Mouse (Mus musculus): ENCODE results near the gene Apoa4. TPM values are rescaled to one million over a fixed set of nuclear protein-coding genes. Genes with fewer than 3 reads are reported as not detected.

Apoa4 gene
- polyA plus RNA-seq, 1 experiment from 2014 or later: not detected

DNA sequence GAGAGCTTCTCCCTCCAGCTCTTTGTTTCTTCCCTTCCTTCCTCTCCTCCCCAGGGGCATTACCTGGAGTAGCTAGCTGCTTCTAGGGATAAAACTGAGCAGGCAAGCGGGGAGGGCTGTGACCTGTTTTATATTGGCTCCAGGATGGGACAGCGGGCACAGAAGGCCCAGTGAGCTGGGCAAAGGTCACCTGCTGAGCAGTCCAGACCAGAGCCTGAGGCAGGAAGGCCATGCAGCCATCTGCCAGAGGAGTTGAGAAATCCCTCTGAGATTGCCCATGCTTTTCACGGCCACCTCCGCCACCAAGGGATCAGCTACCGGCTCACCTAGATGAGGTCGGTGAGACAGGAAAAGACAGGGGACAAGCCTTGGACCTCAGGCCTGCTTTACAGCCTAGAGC, 5.3 kb upstream of the Apoa4 start:
- Histone ChIP-seq H3K27me3 (ENCODE audit: control insufficient read depth, insufficient read depth, low read length) (no peaks in the 10 kb centered on the region), H3K9ac (ENCODE audit: low read length) (no peak overlapping the region), H3K4me2 (ENCODE audit: low read depth, low read length, severe bottlenecking) (no peak overlapping the region), H3K9me3 (ENCODE audit: control insufficient read depth, low read length) (no peaks in the 10 kb centered on the region), H3K4me3 (ENCODE audit: low read depth, low read length) (no peak overlapping the region), H3K36me3 (ENCODE audit: control insufficient read depth, insufficient read depth, low read length) (no peaks in the 10 kb centered on the region), H3K27ac (ENCODE audit: low read depth, low read length) (no peak overlapping the region), H3K4me1 (replicated peaks; ENCODE audit: control insufficient read depth, insufficient read depth, low read length) (peaks cover 5% of the 10 kb centered on the region; the same call in 1 of the 2 replicates)
- WGBS: 88% methylated on average over 6 of the region's 6 CpGs
- no peak for DNase-seq (ENCODE audit: low spot score)
- no peak for ATAC-seq (replicated peaks; ENCODE audit: low FRiP score)

DNA sequence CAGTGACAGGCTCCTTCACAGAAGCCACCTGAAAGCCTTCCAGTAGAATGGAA, 5.1 kb upstream of the Apoa4 start, which contains the start of gene Apoc3:
Gene Apoc3 (minus strand): TSS at position 41 of the 53 bp plus-strand sequence.
- H3K36me3 ChIP-seq (ENCODE audit: control insufficient read depth, insufficient read depth, low read length): no peaks in the 10 kb centered on the region
- peaks cover 4% of the 10 kb centered on the region; the same call in 1 of the 2 replicates for H3K4me1 ChIP-seq (replicated peaks; ENCODE audit: control insufficient read depth, insufficient read depth, low read length)
- H3K4me3 ChIP-seq (ENCODE audit: low read depth, low read length): no peak within 1 kb of the TSS
- no peak for ATAC-seq (replicated peaks; ENCODE audit: low FRiP score)
- DNase-seq (ENCODE audit: low spot score): no peak
- no peak within 1 kb of the TSS for H3K27ac ChIP-seq (ENCODE audit: low read depth, low read length)
- no peak within 1 kb of the TSS for H3K9ac ChIP-seq (ENCODE audit: low read length)
- H3K27me3 ChIP-seq (ENCODE audit: control insufficient read depth, insufficient read depth, low read length): no peaks in the 10 kb centered on the region
- H3K4me2 ChIP-seq (ENCODE audit: low read depth, low read length, severe bottlenecking): no peak within 1 kb of the TSS
- H3K9me3 ChIP-seq (ENCODE audit: control insufficient read depth, low read length): no peaks in the 10 kb centered on the region

DNA sequence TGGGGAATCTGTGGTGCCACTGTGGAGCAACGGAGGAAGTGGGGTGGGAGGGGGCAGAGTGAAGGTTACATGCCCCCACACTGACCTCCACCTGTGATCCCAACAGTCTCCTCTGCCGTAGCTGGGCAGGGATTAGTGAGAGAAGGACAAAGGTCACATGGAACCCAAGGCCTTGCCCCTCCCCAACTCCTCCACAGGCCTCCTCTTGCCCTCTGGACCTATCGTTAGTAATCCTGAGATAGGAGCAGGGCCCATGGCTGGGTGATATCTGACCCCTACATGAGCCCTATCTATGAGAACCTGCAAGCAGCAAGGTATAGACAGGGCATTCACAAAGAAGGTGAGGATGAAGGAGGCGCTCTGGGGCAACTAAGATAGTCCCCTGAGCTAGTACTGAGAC, 4.8 kb upstream of the Apoa4 start:
- Histone ChIP-seq H3K4me3 (ENCODE audit: low read depth, low read length) (no peak overlapping the region), H3K27ac (ENCODE audit: low read depth, low read length) (no peak overlapping the region), H3K4me1 (replicated peaks; ENCODE audit: control insufficient read depth, insufficient read depth, low read length) (peaks cover 2% of the 10 kb centered on the region; the same call in 1 of the 2 replicates), H3K4me2 (ENCODE audit: low read depth, low read length, severe bottlenecking) (no peak overlapping the region), H3K36me3 (ENCODE audit: control insufficient read depth, insufficient read depth, low read length) (no peaks in the 10 kb centered on the region), H3K9me3 (ENCODE audit: control insufficient read depth, low read length) (no peaks in the 10 kb centered on the region), H3K27me3 (ENCODE audit: control insufficient read depth, insufficient read depth, low read length) (no peaks in the 10 kb centered on the region), H3K9ac (ENCODE audit: low read length) (no peak overlapping the region)
- no peak for ATAC-seq (replicated peaks; ENCODE audit: low FRiP score)
- 38% methylated on average over 4 of the region's 4 CpGs for WGBS
- DNase-seq (ENCODE audit: low spot score): no peak

DNA sequence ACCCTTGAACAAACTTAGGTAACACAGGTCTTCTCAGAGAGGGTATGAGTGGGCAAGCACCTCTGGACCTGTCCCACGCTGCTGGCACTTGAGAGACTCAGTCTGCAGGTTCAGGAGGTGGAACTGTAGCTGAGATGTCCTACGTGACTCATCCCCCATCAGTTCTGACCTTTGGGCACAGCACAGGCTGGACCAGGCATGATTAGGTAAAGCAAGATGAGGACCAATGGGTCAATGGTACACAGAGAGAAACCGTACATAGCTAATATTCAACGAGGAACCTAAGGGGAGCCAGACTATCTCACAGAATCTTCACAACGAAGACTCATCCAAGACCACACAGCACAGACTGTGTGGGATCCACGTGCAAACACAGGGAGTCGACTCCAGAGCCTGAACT, 1.6 kb upstream of the Apoa4 start:
- Histone ChIP-seq H3K4me2 (ENCODE audit: low read depth, low read length, severe bottlenecking) (no peak overlapping the region), H3K4me3 (ENCODE audit: low read depth, low read length) (no peak overlapping the region), H3K4me1 (replicated peaks; ENCODE audit: control insufficient read depth, insufficient read depth, low read length) (no peaks in the 10 kb centered on the region), H3K9me3 (ENCODE audit: control insufficient read depth, low read length) (no peaks in the 10 kb centered on the region), H3K27ac (ENCODE audit: low read depth, low read length) (no peak overlapping the region), H3K9ac (ENCODE audit: low read length) (no peak overlapping the region), H3K27me3 (ENCODE audit: control insufficient read depth, insufficient read depth, low read length) (no peaks in the 10 kb centered on the region), H3K36me3 (ENCODE audit: control insufficient read depth, insufficient read depth, low read length) (no peaks in the 10 kb centered on the region)
- DNase-seq (ENCODE audit: low spot score): no peak
- 87% methylated on average over 7 of the region's 7 CpGs for WGBS
- no peak for ATAC-seq (replicated peaks; ENCODE audit: low FRiP score)

DNA sequence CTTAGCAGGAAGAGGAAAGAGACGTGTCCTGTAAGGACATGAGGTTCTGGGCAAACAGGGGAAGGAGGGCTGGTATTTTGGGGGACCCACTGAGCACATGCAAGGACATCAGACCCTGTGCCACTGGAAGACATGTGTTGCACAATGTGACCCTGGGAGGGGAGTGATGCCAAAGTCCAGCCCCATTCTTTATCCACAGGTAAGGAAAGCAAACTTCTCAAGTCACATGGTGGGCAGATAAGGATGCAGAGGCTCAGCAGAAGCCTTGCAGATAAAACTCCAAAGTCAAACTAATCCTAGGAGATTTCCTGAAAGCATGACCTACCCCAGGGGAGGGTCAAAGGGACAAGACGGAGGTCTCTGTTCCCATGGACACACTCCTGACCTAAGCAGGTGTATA, 1.3 kb downstream of the Apoa4 start:
- WGBS: 70% methylated on average over 2 of the region's 2 CpGs

DNA sequence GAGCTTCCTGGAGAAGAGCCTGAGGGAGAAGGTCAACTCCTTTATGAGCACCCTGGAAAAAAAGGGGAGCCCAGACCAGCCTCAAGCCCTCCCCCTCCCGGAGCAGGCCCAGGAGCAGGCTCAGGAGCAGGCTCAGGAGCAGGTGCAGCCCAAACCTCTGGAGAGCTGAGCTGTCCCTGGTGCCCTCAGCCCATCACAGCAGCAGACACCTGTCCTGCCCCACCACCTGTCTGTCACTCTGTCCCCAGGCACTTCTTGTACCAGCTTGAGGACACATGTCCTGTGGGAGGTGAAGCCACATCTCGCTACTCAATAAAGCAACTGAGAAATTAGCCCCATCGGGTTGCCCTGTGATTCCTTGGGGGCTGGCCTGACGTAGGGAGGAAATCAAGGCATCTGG, 2.6 kb downstream of the Apoa4 start:
- H3K27ac ChIP-seq (ENCODE audit: low read depth, low read length): no peak overlapping the region
- H3K36me3 ChIP-seq (ENCODE audit: control insufficient read depth, insufficient read depth, low read length): no peaks in the 10 kb centered on the region
- DNase-seq (ENCODE audit: low spot score): no peak
- no peaks in the 10 kb centered on the region for H3K27me3 ChIP-seq (ENCODE audit: control insufficient read depth, insufficient read depth, low read length)
- no peak overlapping the region for H3K4me3 ChIP-seq (ENCODE audit: low read depth, low read length)
- H3K4me1 ChIP-seq (replicated peaks; ENCODE audit: control insufficient read depth, insufficient read depth, low read length): no peaks in the 10 kb centered on the region
- H3K9ac ChIP-seq (ENCODE audit: low read length): no peak overlapping the region
- no peak overlapping the region for H3K4me2 ChIP-seq (ENCODE audit: low read depth, low read length, severe bottlenecking)
- WGBS: 80% methylated on average over 4 of the region's 4 CpGs
- ATAC-seq (replicated peaks; ENCODE audit: low FRiP score): no peak
- no peaks in the 10 kb centered on the region for H3K9me3 ChIP-seq (ENCODE audit: control insufficient read depth, low read length)

More for the DNA sequence above, 1.3 kb downstream of the Apoa4 start:
- ATAC-seq (replicated peaks; ENCODE audit: low FRiP score) (no peak), DNase-seq (ENCODE audit: low spot score) (no peak)
- H3K4me1 ChIP-seq (replicated peaks; ENCODE audit: control insufficient read depth, insufficient read depth, low read length): no peaks in the 10 kb centered on the region
- no peaks in the 10 kb centered on the region for H3K36me3 ChIP-seq (ENCODE audit: control insufficient read depth, insufficient read depth, low read length)
- H3K9me3 ChIP-seq (ENCODE audit: control insufficient read depth, low read length): no peaks in the 10 kb centered on the region
- no peak overlapping the region for H3K27ac ChIP-seq (ENCODE audit: low read depth, low read length)
- no peak overlapping the region for H3K9ac ChIP-seq (ENCODE audit: low read length)
- H3K27me3 ChIP-seq (ENCODE audit: control insufficient read depth, insufficient read depth, low read length): no peaks in the 10 kb centered on the region
- H3K4me2 ChIP-seq (ENCODE audit: low read depth, low read length, severe bottlenecking): no peak overlapping the region
- no peak overlapping the region for H3K4me3 ChIP-seq (ENCODE audit: low read depth, low read length)

DNA sequence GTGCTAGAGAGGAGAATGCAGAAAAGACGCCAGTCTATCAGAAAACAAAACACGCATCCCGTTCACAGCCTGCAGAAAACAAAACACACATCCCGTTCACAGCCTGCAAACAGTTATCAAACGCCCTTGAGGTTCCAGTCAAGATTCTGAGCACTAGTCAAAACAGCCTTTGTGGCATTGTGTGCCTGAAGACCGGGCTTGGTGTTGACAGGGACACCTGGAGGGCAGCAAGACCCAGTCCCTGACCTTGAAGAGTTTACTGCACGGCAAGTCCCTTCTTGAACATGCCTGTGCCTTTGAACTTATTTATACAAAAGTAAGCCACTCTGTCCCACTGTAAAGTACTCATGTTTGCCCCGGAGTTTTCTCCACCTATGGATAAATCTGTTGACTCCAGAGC, 3.1 kb downstream of the Apoa4 start:
- Histone ChIP-seq H3K4me2 (ENCODE audit: low read depth, low read length, severe bottlenecking) (no peak overlapping the region), H3K4me1 (replicated peaks; ENCODE audit: control insufficient read depth, insufficient read depth, low read length) (no peaks in the 10 kb centered on the region), H3K4me3 (ENCODE audit: low read depth, low read length) (no peak overlapping the region), H3K36me3 (ENCODE audit: control insufficient read depth, insufficient read depth, low read length) (no peaks in the 10 kb centered on the region), H3K9me3 (ENCODE audit: control insufficient read depth, low read length) (no peaks in the 10 kb centered on the region), H3K27me3 (ENCODE audit: control insufficient read depth, insufficient read depth, low read length) (no peaks in the 10 kb centered on the region), H3K27ac (ENCODE audit: low read depth, low read length) (no peak overlapping the region), H3K9ac (ENCODE audit: low read length) (no peak overlapping the region)
- ATAC-seq (replicated peaks; ENCODE audit: low FRiP score) (no peak), DNase-seq (ENCODE audit: low spot score) (no peak)
- WGBS: 58% methylated on average over 8 of the region's 8 CpGs

DNA sequence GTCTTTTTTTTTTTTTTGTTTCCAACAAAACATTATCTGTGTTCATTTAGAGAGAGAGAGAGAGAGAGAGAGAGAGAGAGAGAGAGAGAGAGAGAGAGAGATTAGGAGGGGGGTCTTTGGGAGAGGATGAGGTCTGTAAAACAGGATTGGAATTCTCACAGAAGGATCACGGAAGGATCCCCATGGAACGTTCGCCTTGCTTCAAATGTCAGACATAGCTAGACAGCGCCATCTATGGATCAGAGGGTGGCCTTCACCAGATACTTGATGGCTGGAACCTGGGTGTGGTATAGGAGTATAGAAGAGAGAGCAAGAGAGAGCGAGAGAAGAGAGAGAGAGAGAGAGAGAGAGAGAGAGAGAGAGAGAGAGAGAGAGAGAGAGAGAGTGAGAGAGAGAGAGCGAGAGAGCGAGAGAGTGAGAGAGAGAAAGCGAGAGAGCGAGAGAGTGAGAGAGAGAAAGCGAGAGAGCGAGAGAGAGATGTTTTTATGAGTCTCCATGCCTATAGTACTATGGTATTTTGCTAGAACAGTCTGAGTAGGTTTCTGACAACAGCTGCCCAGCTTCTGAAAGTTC, 6.3 kb downstream of the Apoa4 start:
- Histone ChIP-seq H3K27ac (ENCODE audit: low read depth, low read length) (no peak overlapping the region), H3K9me3 (ENCODE audit: control insufficient read depth, low read length) (no peaks in the 10 kb centered on the region), H3K4me3 (ENCODE audit: low read depth, low read length) (no peak overlapping the region), H3K4me2 (ENCODE audit: low read depth, low read length, severe bottlenecking) (no peak overlapping the region), H3K4me1 (replicated peaks; ENCODE audit: control insufficient read depth, insufficient read depth, low read length) (no peaks in the 10 kb centered on the region), H3K9ac (ENCODE audit: low read length) (no peak overlapping the region), H3K27me3 (ENCODE audit: control insufficient read depth, insufficient read depth, low read length) (no peaks in the 10 kb centered on the region), H3K36me3 (ENCODE audit: control insufficient read depth, insufficient read depth, low read length) (no peaks in the 10 kb centered on the region)
- DNase-seq (ENCODE audit: low spot score) (peak; percentile 80), ATAC-seq (replicated peaks; ENCODE audit: low FRiP score) (0 out of 2 replicates have a peak, but pooled peaks have one; percentile 53)
- WGBS: 26% methylated on average over 11 of the region's 11 CpGs

DNA sequence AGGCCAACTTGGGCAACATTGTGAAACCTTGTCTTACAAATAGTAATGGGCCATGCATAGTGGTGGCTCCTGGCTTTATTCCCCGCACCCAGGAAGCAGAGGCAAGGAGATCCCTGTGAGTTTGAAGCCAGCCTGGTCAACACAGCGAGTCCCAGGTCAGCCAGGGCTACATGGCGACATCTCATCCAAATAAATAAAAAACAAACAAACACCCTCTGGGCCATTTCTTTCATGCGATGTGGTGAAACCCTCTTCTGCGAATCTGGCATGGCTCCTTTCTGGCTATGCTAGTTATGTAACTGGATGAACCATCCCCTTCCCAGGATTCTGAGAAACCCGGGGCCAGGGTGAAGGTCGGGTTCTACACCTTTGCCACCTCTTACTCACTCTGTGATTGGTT, 15.7 kb downstream of the Apoa4 start:
- no peak overlapping the region for H3K9ac ChIP-seq (ENCODE audit: low read length)
- WGBS: 89% methylated on average over 7 of the region's 7 CpGs
- H3K4me2 ChIP-seq (ENCODE audit: low read depth, low read length, severe bottlenecking): no peak overlapping the region
- DNase-seq (ENCODE audit: low spot score) (no peak), ATAC-seq (replicated peaks; ENCODE audit: low FRiP score) (no peak)
- H3K36me3 ChIP-seq (ENCODE audit: control insufficient read depth, insufficient read depth, low read length): no peaks in the 10 kb centered on the region
- H3K27ac ChIP-seq (ENCODE audit: low read depth, low read length): no peak overlapping the region
- H3K4me3 ChIP-seq (ENCODE audit: low read depth, low read length): no peak overlapping the region
- H3K4me1 ChIP-seq (replicated peaks; ENCODE audit: control insufficient read depth, insufficient read depth, low read length): no peaks in the 10 kb centered on the region
- no peaks in the 10 kb centered on the region for H3K27me3 ChIP-seq (ENCODE audit: control insufficient read depth, insufficient read depth, low read length)
- no peaks in the 10 kb centered on the region for H3K9me3 ChIP-seq (ENCODE audit: control insufficient read depth, low read length)
